Mouse (Mus musculus) C2C12 (cell line): ENCODE data around the gene Pcsk5. TPM values are rescaled to one million over a fixed set of nuclear protein-coding genes. Genes with fewer than 3 reads are reported as not detected.

Experiments
- H3K27me3 ChIP-seq: one replicate; pipeline ENCODE4 v1.6.1; 2011; ENCODE audit not compliant: control insufficient read depth, insufficient read depth, insufficient read length
- H3K36me3 ChIP-seq: one replicate; pipeline ENCODE4 v1.6.1; 2011; ENCODE audit not compliant: control insufficient read depth, insufficient read depth
- H3K4me3 ChIP-seq: one replicate; pipeline ENCODE4 v1.5.1; 2011; ENCODE audit warnings: mild to moderate bottlenecking, control low read depth; ENCODE audit not compliant: poor library complexity, insufficient read depth, severe bottlenecking
- H3K79me2 ChIP-seq: one replicate; pipeline ENCODE4 v1.6.1; 2011; ENCODE audit not compliant: control insufficient read depth, insufficient read depth
- H3K79me3 ChIP-seq: one replicate; pipeline ENCODE4 v1.6.1; 2011; ENCODE audit warnings: low read depth, control low read depth
- H3ac ChIP-seq: one replicate; pipeline ENCODE3; 2011; ENCODE audit warnings: low read depth; ENCODE audit not compliant: control insufficient read depth, insufficient read length
- CEBPB ChIP-seq: IDR thresholded peaks from one replicate; pipeline ENCODE4 v1.6.1; 2011; ENCODE audit warnings: low read depth, mild to moderate bottlenecking, control low read depth, moderate library complexity
- CTCF ChIP-seq: IDR thresholded peaks from one replicate; pipeline ENCODE4 v1.5.1; 2011; ENCODE audit not compliant: control insufficient read depth, insufficient read depth, insufficient read length
- FOSL1 ChIP-seq: IDR thresholded peaks from one replicate; pipeline ENCODE4 v1.8.0; 2011; ENCODE audit warnings: mild to moderate bottlenecking, low read length; ENCODE audit not compliant: poor library complexity, insufficient read depth, severe bottlenecking
- MAX ChIP-seq: IDR thresholded peaks from one replicate; pipeline ENCODE4 v1.6.1; 2011; ENCODE audit warnings: mild to moderate bottlenecking, control low read depth
- MYOD1 ChIP-seq: IDR thresholded peaks from one replicate; pipeline ENCODE4 v1.6.1; 2011; ENCODE audit warnings: low read depth; ENCODE audit not compliant: control insufficient read depth, insufficient read length
- MYOG ChIP-seq: IDR thresholded peaks from one replicate; pipeline ENCODE4 v1.6.1; 2011; ENCODE audit not compliant: control insufficient read depth, insufficient read length; ENCODE audit errors: extremely low read depth
- USF1 ChIP-seq: IDR thresholded peaks from one replicate; pipeline ENCODE4 v1.6.1; 2011; ENCODE audit warnings: low read depth, mild to moderate bottlenecking, control low read depth, moderate library complexity
- polyA plus RNA-seq: library from polyadenylated mRNA; unstranded; fragments of >200 nt; fragmentation: generic; extraction: Trizol; gene quantifications from one replicate; pipeline ENCODE4 v1.2.1, GENCODE M21; 2012; ENCODE audit warnings: missing spikeins

Pcsk5 gene
- polyA plus RNA-seq, 1 experiment: not detected

GRCm38 (mm10) chr19:17659321-17659720 is 178.1 kb downstream of the Pcsk5 start:
- H3K79me3 ChIP-seq: no peaks in the 10 kb centered on the region
- H3K27me3 ChIP-seq: no peaks in the 10 kb centered on the region
- H3K79me2 ChIP-seq: no peaks in the 10 kb centered on the region
- TF ChIP-seq MYOG: no peak
- no peak overlapping the region for H3ac ChIP-seq
- H3K4me3 ChIP-seq: no peak overlapping the region
- H3K36me3 ChIP-seq: no peaks in the 10 kb centered on the region

GRCm38 (mm10) chr19:17650831-17651502 is 186.5 kb downstream of the Pcsk5 start:
- Histone ChIP-seq H3K27me3 (no peaks in the 10 kb centered on the region), H3K79me2 (no peaks in the 10 kb centered on the region), H3ac (no peak overlapping the region), H3K4me3 (no peak overlapping the region), H3K36me3 (no peaks in the 10 kb centered on the region), H3K79me3 (no peaks in the 10 kb centered on the region)
- TF ChIP-seq MYOG (no peak), CEBPB (no peak), MYOD1 (no peak), MAX (no peak), FOSL1 (no peak), CTCF (no peak), USF1 (no peak)

GRCm38 (mm10) chr19:17649967-17650366 is 187.5 kb downstream of the Pcsk5 start:
- no peaks in the 10 kb centered on the region for H3K36me3 ChIP-seq
- H3K79me2 ChIP-seq: no peaks in the 10 kb centered on the region
- H3K4me3 ChIP-seq: no peak overlapping the region
- TF ChIP-seq MAX (no peak), MYOD1 (no peak), FOSL1 (no peak)
- H3K79me3 ChIP-seq: no peaks in the 10 kb centered on the region
- no peak overlapping the region for H3ac ChIP-seq
- no peaks in the 10 kb centered on the region for H3K27me3 ChIP-seq

- no peaks in the 10 kb centered on the region for H3K27me3 ChIP-seq
Observed at GRCm38 (mm10) chr19:17643128-17643797, 194.2 kb downstream of the Pcsk5 start.

GRCm38 (mm10) chr19:17635984-17636383 is 201.4 kb downstream of the Pcsk5 start:
- Histone ChIP-seq H3K4me3 (no peak overlapping the region), H3K79me3 (no peaks in the 10 kb centered on the region), H3ac (no peak overlapping the region), H3K27me3 (no peaks in the 10 kb centered on the region), H3K36me3 (no peaks in the 10 kb centered on the region), H3K79me2 (no peaks in the 10 kb centered on the region)
- no peak for TF ChIP-seq MAX
- no peak for TF ChIP-seq FOSL1
- no peak for TF ChIP-seq USF1
- TF ChIP-seq MYOG: no peak
- TF ChIP-seq CTCF: no peak
- TF ChIP-seq MYOD1: no peak
- no peak for TF ChIP-seq CEBPB

More at GRCm38 (mm10) chr19:17643128-17643797, 194.2 kb downstream of the Pcsk5 start:
- H3K79me2 ChIP-seq: no peaks in the 10 kb centered on the region
- H3K79me3 ChIP-seq: no peaks in the 10 kb centered on the region
- TF ChIP-seq CTCF (no peak), MYOD1 (no peak), USF1 (no peak), FOSL1 (no peak), CEBPB (no peak), MYOG (no peak), MAX (no peak)
- no peak overlapping the region for H3ac ChIP-seq
- H3K36me3 ChIP-seq: no peaks in the 10 kb centered on the region
- H3K4me3 ChIP-seq: no peak overlapping the region

- Histone ChIP-seq H3K79me3 (no peaks in the 10 kb centered on the region), H3K4me3 (no peak overlapping the region), H3K36me3 (no peaks in the 10 kb centered on the region), H3K79me2 (no peaks in the 10 kb centered on the region), H3K27me3 (no peaks in the 10 kb centered on the region), H3ac (no peak overlapping the region)
- TF ChIP-seq MYOG (no peak), MAX (no peak), USF1 (no peak), CTCF (no peak), CEBPB (no peak), FOSL1 (no peak), MYOD1 (no peak)
Observed at GRCm38 (mm10) chr19:17615646-17616045, 221.8 kb downstream of the Pcsk5 start.
